Mouse (Mus musculus) MEL (cell line): ENCODE measurements around the gene Gm20388.

ENCODE experiments used
- CTCF ChIP-seq, 3 experiments: IDR thresholded peaks in 2 of 3; conservative IDR thresholded peaks in 1 of 3; 2 replicates each; pipeline ENCODE4 v1.5.1; 2011 to 2012; ENCODE audit warnings: low read length in 3 of 3, low read depth in 2 of 3, mild to moderate bottlenecking in 2 of 3, improper control_type of control experiment in 1 of 3, inconsistent platforms in 1 of 3, mixed read lengths in 1 of 3, moderate library complexity in 1 of 3; ENCODE audit not compliant: control insufficient read depth in 1 of 3, insufficient read depth in 1 of 3, poor library complexity in 1 of 3, severe bottlenecking in 1 of 3
- GATA1 ChIP-seq: IDR thresholded peaks from 2 replicates; pipeline ENCODE4 v1.6.1; 2011; ENCODE audit warnings: low read depth, low read length, improper control_type of control experiment
- MAFK ChIP-seq: IDR thresholded peaks from 2 replicates; pipeline ENCODE4 v1.6.1; 2011; ENCODE audit warnings: low read depth, mild to moderate bottlenecking, low read length, improper control_type of control experiment, borderline replicate concordance
- NELFE ChIP-seq: IDR thresholded peaks from 2 replicates; pipeline ENCODE4 v1.6.1; 2011; ENCODE audit warnings: low read depth, low read length, improper control_type of control experiment
- NRF1 ChIP-seq: IDR thresholded peaks from 2 replicates; pipeline ENCODE4 v1.6.1; 2014; ENCODE audit warnings: low read depth, mild to moderate bottlenecking, inconsistent platforms, low read length, improper control_type of control experiment, moderate library complexity; ENCODE audit not compliant: poor library complexity, insufficient read depth, severe bottlenecking
- POLR2A ChIP-seq, 2 experiments: IDR thresholded peaks; 2 replicates each; pipeline ENCODE4 v1.6.1; 2011 to 2012; ENCODE audit warnings: low read length in 2 of 2, mild to moderate bottlenecking in 2 of 2, control low read depth in 1 of 2, improper control_type of control experiment in 1 of 2, low read depth in 1 of 2, moderate library complexity in 1 of 2; ENCODE audit not compliant: control insufficient read depth in 1 of 2, insufficient read depth in 1 of 2, poor library complexity in 1 of 2
- RAD21 ChIP-seq: IDR thresholded peaks from 2 replicates; pipeline ENCODE4 v1.6.1; 2011; ENCODE audit warnings: mild to moderate bottlenecking, low read depth, low read length, improper control_type of control experiment
- TBP ChIP-seq: IDR thresholded peaks from 2 replicates; pipeline ENCODE4 v1.8.0; 2011; ENCODE audit warnings: low read depth, low read length, improper control_type of control experiment
- TCF12 ChIP-seq: IDR thresholded peaks from 2 replicates; pipeline ENCODE4 v1.6.1; 2014; ENCODE audit warnings: low read depth, mild to moderate bottlenecking, inconsistent platforms, low read length, improper control_type of control experiment, moderate library complexity
- USF1 ChIP-seq: IDR thresholded peaks from 2 replicates; pipeline ENCODE4 v1.6.1; 2014; ENCODE audit warnings: low read depth, mild to moderate bottlenecking, inconsistent platforms, low read length, improper control_type of control experiment, moderate library complexity
- USF2 ChIP-seq, 2 experiments: IDR thresholded peaks; 2 replicates each; pipeline ENCODE4 v1.6.1; 2011 to 2012; ENCODE audit warnings: improper control_type of control experiment in 2 of 2, low read length in 2 of 2, borderline replicate concordance in 1 of 2, inconsistent platforms in 1 of 2, low read depth in 1 of 2, mild to moderate bottlenecking in 1 of 2; ENCODE audit not compliant: insufficient read depth in 1 of 2
- ZC3H11A ChIP-seq: IDR thresholded peaks from 2 replicates; pipeline ENCODE4 v1.6.1; 2012; ENCODE audit warnings: low read depth, mild to moderate bottlenecking, inconsistent platforms, low read length, improper control_type of control experiment
- ZKSCAN1 ChIP-seq: IDR thresholded peaks from 2 replicates; pipeline ENCODE4 v1.6.1; 2012; ENCODE audit warnings: low read depth, mild to moderate bottlenecking, inconsistent platforms, low read length, improper control_type of control experiment, moderate library complexity

- TF ChIP-seq TBP (no peak), TCF12 (no peak), USF2 (IDR thresholded peaks at IDR 0.05; ENCODE audit: borderline replicate concordance in 1 of 2, insufficient read depth in 1 of 2, low read depth in 1 of 2, low read length in 2 of 2) (no peak), POLR2A (IDR thresholded peaks at IDR 0.05; ENCODE audit: control insufficient read depth in 1 of 2, insufficient read depth in 1 of 2, low read depth in 1 of 2, low read length in 2 of 2, poor library complexity in 1 of 2) (no peak), USF1 (no peak), GATA1 (no peak), CTCF (IDR thresholded peaks at IDR 0.05 in 2 of 3, conservative IDR thresholded peaks at IDR 0.05 in 1 of 3; ENCODE audit: control insufficient read depth in 1 of 3, insufficient read depth in 1 of 3, low read depth in 2 of 3, low read length in 3 of 3, poor library complexity in 1 of 3, severe bottlenecking in 1 of 3) (no peak), NELFE (no peak), ZC3H11A (no peak), NRF1 (no peak), RAD21 (no peak), MAFK (no peak), ZKSCAN1 (no peak)
These were observed 1446.8 kb downstream of the Gm20388 start for GRCm38 (mm10) chr8:121357451-121357850.
